Mouse (Mus musculus) thymus, adult 18-20 months (tissue): Measurements from ENCODE around the gene Prdx2.

Source experiments
- DNase-seq, 2 experiments: peaks; one replicate each; pipeline ENCODE4 v3.0.0; 2022; ENCODE audit warnings: mixed read lengths in 2 of 2

Prdx2 gene

DNA sequence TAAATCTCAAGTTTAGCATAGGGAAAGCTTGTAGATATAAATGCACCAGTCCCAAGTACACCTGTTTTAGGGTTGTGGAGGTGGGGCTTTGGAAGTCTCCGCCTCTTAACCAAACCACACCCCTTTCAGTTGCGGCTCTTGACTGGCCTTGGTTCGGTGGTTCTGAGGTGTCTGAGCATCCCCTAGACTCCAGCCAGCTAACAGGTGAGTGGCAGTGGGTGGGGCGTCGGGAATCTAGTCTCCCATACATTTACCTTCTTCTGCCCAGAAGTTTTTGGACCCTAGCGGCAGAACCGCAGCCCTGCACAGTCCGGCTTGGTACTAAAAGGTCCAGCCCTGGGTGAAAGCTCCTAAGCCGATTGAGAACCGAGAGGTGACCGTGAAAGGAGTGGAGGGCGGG, 19.6 kb upstream of the Prdx2 start:
- no peak for DNase-seq

DNA sequence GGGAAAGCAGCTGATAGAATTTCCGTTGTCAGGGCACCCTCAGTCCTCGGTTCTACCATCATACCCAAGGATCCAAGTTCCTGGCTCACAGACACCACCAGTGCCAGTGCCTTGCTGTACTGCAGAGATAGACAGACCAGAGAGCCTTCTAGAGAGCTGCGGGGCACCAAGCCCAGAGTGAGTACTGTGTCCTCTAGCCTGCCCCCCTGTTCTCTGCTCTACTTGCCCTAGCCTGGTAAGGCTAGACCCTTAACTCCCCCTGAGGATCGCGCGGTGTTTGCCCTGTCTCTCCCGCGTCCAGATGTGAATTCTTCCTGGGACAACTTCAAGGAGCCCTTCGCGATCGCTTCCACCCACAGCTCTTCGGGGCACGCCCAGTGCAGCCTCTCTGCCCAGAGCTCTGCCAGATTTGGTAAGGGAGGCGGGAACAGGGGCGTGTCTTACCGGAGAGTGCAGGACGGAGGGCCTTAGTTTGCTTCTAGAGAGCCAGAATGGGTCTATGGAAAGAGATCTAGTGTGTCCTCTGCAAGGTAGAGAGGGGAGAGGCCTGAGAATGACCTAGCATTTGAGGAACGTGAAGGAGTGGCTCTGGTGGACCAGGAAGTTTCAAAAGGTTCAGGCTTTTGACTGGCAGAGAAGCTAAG, 16.7 kb upstream of the Prdx2 start:
- no peak for DNase-seq

DNA sequence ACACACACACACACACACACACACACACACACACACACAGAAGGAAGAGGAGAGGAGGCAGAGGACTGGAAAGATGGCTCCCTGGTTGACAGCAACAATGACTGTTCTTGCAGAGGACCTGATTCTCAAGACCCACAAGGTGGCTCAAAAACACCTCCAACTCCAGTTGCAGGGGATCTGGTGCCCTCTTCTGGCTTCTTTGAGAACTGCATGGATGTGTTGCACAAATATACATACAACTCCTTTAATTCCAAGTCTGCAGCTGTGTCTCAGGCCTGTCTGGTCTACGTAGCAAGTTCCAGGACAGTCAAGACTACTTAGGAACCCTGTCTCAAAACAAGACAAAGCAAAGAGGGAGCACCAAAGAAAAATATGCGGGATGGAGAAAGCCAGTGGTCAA, 12.6 kb upstream of the Prdx2 start:
- peak in 1 of 2 experiments; percentile 38 for DNase-seq

DNA sequence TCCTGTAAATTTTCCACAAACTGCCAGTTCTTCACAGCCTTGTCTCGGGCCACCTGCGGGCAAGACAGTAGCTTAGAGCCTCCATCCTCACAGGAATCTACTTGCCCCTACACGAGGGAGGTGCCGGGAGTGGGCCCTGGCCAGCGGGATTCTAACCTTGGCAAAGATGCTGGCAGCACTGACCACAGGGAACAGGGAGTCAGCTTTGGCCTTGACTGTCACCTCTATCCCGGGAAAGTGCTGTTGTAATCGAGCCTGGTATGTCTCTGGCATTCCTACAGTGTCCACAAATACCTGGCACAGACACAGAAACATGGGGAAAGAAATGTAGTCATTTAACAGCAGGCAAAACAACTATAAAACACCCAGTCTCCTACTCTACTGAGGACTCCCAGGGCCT, 9.6 kb upstream of the Prdx2 start:
- no peak for DNase-seq

DNA sequence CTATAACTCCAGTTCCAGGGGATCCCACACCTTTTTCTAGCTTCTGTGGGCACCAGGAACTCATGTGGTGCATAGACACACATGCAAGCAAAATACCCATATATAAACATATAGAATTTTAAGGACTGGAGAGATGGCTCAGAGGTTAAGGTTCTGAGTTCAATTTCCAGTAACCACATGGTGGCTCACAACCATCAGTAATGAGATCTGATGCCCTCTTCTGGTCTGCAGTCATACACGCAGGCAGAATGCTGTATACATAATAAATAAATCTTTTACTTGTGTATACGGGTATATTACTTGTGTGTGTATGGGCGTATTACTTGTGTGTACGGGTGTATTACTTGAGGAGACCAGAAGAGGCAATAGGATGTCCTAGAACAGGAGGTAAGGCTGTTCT, 5.4 kb upstream of the Prdx2 start:
- no peak for DNase-seq

DNA sequence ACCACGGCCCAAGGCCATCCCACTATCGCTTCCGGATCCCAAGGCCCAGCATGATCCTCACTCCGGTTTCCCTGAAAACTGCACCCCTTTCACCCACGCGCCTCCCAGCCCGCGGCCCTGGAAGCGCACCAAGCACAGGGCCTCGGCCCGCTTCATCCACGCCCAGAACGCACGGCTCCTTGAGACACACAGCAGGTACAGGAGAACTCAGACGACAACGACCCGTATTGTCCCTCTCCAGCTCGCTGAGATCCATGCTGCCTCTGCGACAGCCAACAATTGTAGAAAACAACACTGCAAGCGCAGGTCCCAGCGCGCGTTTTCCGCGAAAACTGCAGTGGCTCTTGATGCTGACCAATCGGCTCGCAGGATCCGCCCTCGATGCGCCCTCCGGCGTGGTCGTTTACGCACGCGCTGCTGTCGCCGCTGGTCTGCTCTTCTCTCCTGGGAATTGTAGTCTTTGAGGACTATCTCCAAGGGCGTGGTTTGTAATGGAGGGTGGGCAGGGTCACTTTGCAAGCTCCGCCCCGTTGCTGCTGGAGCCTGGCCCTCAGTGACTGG, 3.6 kb upstream of the Prdx2 start:
- peak; percentile 81 to 87 for DNase-seq

DNA sequence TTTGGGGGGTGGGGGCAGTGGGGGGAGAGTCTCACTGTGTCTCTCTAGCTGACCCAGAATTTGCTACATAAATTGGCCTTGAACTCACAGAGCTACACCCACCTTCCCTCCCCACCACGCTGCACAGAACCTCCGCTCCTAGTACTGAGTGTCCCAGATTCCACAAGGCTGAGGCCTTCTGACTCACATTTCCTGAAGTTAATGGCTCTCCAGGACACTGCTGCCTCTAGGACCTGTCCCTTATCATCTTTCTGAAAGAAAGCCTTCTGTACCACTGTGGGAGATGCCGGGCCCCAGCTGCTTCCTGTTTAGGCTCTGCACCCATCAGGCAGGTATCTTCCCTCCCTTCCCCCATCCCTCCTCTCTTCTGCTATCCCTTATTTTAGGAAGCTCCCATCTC, 2.8 kb upstream of the Prdx2 start:
- peak in 1 of 2 experiments; percentile 31 for DNase-seq

DNA sequence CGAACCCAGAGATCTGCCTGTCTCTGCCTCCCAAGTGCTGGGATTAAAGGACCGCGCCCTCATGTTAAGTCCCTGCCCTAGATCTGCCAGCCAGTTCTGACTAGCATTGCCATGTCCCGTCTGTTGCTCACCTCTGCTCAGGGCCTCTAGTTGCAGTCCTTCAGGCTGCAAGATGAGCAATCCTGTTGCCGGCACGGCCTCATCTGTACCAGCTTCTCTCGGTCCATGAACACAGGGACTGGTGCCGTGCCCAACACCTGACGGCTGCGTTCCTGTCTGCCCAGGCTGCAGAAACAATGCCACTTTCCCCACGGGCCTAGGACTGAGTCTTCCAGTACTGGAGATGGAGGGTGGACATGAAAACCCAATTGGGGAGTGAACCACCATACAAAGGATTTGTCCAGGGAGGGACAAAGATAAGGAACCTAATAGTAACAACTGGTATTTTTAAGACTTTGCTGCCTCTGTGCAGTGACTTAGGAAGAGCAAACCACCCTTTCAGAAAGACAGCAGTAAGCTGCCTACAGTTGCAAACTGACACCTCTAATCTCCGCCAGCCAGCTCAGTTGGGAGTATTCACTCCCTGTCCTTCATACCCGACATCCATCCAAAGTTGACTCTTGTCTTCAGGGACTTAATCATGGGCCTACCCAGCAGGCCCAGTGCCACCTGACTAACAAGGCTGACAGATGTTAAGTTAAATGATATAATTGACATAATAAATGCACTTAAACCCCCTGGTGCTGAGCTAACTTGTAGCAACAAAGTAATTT, 1.7 kb upstream of the Prdx2 start:
- no peak for DNase-seq

DNA sequence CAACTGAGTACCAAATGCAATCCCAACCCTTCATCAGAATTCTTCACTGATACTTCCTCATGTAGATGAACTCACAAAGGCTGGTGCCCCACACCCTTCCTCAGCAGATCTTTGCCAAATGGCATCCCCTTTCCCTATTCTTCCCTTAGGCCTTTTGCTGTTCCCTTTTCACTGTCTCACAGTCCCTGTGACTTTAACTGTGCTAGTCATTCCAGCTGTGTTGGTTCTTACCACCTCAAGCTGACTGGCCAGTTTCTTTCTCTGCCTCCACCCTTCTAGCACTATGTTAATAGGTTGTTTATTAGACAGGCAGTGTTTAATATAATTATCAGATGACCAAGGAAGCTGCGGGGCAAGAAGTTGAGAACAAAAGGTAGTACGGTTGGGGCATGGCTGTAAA, 737 bp upstream of the Prdx2 start:
- DNase-seq = no peak

DNA sequence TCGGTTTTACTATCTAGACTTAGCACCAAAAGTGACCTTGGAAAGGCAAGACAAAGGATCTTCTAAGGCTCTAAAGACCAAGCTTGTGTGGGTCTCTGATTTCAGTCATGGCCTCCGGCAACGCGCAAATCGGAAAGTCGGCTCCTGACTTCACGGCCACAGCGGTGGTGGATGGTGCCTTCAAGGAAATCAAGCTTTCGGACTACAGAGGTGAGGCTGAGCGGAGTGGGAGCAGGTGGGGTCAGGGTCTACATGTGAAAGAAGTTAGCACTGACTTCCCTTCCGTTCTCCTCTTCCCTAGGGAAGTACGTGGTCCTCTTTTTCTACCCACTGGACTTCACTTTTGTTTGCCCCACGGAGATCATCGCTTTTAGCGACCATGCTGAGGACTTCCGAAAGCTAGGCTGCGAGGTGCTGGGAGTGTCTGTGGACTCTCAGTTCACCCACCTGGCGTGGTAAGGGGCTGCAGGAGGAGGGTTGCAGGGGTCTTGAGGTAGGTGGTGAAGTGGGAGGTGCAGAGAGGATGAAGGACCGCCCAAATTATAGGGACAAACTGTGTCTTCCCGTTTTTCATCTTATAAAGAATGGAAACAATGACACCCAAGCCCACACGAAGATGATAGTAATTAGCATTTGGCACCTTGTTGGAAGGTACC, 876 bp downstream of the Prdx2 start:
- DNase-seq = no peak

DNA sequence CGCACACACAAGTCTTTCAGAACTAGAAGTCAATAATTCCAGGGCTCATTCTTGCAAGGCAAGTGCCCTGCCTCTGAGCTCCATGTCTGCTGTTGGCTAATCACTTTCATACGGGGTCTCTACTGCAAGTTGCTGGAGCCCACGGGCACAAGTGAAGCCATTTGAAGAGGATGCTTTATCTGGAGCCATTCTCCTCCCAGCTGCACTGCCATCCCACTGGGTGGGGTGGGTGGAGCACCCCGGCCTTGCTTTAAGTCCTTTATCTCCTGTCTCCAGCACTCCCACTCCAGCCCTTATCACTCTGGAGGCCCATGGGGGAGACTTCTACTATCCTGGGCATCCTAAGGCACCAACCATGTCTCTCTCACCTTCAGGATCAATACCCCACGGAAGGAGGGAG, 1.5 kb downstream of the Prdx2 start:
- DNase-seq = no peak

DNA sequence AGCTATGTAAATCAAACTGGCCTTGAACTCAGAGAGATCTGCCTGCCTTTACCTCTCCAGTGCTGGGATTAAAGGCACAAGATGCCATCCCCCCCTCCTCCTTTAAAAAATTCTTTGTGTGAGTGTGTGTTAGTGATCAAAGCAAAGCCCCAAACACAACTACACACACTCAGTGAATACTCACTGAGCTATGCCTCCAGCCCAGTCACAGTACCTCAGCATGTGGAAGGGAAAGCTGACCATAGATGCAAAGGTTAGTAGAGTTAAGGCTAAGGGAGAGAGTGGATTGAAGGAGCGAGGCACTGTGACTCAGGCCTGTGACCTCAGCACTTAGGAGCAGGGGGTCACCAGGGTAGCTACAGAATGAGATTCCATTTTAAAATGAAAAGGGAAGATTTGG, 3.7 kb downstream of the Prdx2 start:
- no peak for DNase-seq

DNA sequence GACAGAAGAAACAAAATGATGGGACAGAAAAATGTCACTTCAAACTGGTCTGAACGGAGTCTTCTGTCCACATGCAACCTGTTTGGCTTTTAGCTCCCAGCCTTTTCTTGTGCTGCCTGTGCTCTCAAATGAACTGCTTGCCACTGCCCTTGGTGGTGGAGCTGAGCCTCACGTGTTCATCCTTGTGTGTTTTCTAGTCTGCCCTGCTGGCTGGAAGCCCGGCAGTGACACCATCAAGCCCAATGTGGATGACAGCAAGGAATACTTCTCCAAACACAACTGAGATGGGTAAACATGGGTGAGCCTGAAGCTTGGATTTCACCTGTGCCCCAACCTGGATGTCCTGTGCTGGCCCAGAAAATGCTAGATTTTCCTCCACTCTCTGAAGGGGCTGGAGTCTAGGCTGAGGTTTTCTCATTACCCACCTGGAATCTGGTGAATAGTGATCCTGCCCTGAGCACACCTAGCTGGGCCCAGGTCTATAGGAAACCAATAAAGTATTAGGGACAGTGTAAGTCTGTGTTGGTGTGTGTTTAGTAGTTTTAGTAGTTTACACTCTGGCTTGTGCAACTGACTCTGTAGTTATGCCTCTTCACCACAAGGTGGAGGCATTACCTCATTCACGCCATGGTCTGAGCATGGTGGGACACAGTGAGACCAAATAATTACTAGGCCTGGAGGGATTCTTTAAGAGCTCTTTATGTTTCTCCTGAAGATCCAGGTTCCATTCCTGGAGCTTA, 4.6 kb downstream of the Prdx2 start:
- DNase-seq = peak in 1 of 2 experiments; percentile 30

DNA sequence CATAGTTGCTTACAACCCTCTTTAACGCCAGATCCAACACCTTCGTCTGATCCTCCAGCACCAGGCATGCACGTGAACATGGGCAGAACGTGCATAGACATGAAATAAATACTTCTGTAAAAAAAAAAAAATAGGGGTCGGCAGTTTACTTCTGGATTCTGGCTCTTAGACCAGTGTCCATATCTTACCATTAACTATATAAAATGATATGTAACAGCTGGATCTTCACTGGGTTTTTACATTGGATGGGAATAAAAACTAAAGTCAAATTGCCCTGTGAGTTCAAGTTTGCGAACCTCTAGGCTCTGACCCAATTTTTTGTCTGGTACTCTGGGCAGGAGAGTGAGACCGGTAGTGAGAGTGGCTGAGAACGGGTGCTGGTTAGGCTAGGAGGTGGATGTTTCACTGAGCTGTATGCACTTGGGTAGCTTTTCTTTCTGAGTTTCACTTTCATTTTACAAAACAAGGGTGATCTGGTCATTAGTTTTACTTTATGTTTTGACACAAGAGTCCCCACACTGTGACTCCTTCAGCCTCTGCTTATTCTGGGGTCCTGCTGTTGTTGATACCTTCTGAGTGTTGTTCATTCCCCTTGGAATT, 5.3 kb downstream of the Prdx2 start:
- DNase-seq = no peak

DNA sequence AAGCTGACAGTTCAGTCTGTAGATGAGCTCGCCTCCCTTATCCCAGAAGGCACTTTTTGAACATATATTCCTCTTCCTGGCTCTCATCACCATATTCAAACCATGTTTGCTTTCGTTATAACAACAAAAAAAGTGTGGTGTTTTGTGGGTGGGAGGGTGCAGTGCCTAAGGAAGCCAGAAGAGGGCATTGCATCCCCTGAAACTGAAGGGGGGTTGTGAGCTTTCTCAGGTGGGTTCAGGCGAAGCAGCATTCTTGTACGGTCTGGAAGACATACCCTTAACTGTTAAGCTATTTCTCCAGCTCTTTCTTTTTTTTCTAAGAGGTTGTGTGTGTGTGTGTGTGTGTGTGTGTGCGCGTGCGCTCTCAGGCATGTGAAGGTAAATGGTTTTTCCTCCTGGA, 6.0 kb downstream of the Prdx2 start:
- DNase-seq = peak in 1 of 2 experiments; percentile 74

DNA sequence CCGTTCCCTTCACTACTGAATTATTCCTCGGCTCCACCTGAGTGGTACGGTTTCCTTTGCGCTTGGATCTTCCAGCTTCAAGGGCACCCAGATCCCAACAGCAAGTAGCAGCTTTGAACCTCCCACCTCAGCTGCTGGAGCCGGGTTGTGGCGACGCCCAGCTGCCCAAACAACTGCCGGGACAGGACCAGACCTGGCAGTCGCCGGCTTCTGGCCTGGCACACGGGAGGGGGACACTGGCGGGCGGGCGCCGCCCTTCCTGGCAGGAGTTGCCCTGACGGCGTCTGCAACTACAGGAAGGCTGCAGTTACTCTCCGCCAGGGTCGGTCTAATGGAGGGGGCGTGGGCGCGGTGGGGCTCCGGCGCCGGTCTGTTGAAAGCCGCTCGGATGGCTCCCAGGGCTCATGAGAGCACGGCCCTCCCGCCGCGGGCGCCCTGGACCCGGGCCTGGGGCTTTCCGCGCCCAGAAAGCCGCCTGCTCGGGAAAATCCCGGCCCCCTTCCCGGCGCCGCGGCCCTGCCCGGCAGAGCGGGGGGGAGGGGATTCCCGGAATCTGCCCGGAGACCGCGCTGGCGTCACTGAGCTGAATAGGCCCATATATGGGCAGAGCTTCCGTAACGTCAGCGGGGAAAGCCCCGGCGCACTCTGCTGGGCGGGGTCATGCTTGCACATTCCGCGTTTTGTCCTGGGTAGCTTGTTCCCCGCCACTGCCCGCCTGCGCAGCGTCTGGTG, 6.8 kb downstream of the Prdx2 start:
- peak; percentile 87 to 90 for DNase-seq

DNA sequence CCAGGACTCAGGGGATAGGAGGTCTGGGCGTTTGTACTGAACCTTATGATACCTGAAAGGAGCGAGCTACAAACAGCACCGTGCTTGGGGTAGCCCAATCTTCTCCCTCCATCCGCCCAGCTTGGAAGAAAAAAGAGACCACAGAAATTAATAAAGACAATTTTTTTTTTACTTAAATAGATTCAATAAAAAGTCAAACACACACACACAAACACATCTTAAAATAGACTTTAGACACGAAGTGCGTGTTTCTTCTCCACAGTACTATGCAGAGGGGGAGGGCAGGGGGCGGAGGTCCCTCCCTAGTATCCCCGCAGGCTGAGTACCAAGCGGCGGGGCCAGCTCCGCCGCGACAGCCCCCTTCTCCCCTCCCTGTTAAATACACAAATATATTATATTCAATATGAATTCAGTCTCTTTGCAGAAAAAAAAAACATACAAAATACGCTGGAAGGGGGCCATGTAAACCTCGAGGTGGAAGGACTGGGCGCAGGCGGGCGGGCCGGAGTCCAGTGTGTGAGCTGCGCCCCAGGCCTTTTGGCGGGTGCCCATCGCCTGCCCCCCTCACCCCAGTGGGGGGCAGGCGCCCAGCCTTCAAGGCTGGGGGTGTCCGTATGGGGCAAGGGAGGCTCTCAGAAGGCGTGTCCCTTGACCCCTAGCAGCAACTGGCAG, 7.5 kb downstream of the Prdx2 start:
- no peak for DNase-seq

DNA sequence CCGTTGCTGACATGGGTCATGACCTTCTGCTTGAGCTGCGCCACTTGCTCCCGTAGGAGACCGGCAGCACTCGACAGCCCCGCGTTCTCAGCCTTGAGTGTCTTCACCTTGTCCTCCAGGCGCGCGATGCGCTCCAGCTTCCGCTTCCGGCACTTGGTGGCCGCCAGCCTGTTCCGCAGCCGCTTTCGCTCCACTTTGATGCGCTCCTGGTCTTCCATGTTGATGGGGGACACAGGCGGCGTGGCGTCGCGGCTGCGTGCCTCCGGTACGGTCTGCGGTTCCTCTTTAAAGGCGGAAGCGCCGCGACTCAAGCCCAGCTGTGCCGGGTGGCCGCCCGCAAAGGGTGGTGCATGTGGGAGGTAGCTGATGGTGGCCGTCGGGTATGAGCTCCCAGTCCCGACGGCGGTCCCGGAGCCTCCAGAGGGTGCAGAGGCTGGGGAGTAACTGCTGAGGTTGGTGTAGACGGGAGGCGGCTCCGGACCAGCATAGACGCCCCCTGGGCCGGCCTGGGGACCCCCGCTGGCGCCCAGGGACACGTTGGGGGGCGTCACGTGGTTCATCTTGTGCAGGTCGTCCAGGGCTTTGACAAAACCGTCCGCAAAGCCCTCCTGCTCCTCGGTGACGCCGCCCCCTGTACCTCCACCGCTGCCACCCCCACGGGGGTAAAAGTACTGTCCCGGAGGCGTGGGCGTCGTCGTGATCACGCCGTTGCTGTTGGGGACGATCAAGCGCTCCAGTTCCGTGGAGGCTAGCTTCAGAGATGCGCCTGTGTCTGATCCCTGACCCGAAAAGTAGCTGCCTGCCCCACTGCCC, 8.3 kb downstream of the Prdx2 start:
- peak; percentile 70 to 79 for DNase-seq

DNA sequence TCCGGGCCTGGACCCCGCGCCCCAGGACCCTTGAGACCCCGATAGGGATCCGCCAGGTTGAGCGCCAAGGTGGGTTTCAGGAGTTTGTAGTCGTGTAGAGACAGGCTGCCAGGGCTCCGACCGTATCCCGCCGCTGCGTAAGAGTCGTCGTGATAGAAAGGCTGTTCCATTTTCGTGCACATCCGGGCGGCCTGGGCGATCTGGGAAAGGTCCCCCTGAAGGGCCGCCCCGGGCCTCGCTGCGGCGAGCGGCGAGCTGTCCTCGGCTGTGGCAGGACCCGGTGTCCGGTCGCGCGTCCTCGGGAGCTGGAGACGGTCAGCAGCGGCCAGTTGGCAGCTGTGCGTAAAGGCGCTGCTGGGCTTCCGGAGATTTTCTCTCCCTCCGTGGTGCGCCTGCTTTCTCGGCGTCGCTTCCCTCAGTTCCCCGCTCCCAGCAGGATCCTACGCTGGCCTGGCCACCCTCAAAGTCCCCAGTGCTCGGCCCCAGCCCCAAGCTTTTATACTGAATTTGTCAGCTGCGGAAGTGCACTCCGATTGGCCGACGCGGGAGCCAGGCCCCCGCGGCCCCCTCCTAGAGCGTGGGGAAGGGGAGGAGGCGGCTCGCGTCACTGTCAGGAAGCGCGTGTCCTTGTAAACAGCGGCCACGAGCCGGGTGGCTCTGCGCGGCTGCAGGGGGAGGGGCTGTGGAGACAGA, 9.0 kb downstream of the Prdx2 start, which contains the start of gene Junb:
Junb (minus strand) TSS at position 471 of the 693 bp plus-strand sequence.
- DNase-seq = peak; percentile 94 to 96
